Mouse (Mus musculus) c-Kit-positive CD71-positive TER-119-positive erythroid progenitor cells, embryonic 14.5 days (primary cell): Measurements from ENCODE around the gene Tfap2e.

ENCODE experiments used
- DNase-seq: peaks from one replicate; pipeline ENCODE4 v3.0.0-alpha.2; 2013; ENCODE audit warnings: low spot score

Tfap2e gene

GRCm38 (mm10) chr4:126736001-126736414 lies at the start of gene Tfap2e:
Gene Tfap2e, minus strand, starts transcription at chr4:126736240.
- DNase-seq, result no peak

DNA sequence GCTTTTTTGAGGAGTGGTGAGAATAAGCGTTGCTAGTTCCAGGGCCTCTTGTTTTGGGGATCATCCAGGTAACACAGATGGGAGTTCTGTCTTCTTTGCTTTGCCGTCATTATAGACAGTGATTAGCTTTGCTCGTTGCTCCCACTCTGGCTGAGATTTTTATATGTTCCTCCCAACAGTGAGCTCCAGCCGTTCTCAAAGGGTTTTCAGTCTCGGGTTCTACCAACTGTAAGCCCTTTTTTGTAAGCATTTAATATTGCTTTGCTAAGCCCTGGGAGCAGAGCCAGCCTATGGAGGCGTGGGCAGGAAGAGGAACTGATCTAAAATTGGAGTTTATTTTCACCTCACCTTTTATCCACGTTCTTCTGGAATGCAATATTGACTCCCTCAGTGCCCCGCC lies 47.0 kb upstream of the Tfap2e start:
- no peak for DNase-seq

DNA sequence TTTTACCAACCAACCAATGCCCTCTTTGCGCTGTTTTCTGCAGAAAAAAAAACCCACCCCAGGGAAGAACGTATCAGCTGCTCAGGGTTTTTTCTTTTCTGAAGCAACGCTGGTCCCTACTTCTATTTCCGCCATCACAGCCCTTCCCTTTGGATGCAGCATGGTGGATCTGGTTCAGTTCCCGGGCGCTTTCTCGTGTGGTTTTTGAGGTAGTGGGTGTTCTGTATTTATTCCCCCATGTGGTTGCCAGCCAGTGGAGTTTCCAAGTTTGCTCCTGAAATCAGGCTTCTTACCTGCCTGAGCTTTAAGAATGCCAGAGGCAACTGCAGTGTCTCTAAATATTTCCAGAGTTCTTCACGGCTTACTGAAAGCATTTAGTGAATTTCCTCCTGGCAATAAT lies 46.5 kb upstream of the Tfap2e start:
- no peak for DNase-seq

- DNase-seq, result no peak
Measured at GRCm38 (mm10) chr4:126781871-126782270, 45.8 kb upstream of the Tfap2e start.

DNA sequence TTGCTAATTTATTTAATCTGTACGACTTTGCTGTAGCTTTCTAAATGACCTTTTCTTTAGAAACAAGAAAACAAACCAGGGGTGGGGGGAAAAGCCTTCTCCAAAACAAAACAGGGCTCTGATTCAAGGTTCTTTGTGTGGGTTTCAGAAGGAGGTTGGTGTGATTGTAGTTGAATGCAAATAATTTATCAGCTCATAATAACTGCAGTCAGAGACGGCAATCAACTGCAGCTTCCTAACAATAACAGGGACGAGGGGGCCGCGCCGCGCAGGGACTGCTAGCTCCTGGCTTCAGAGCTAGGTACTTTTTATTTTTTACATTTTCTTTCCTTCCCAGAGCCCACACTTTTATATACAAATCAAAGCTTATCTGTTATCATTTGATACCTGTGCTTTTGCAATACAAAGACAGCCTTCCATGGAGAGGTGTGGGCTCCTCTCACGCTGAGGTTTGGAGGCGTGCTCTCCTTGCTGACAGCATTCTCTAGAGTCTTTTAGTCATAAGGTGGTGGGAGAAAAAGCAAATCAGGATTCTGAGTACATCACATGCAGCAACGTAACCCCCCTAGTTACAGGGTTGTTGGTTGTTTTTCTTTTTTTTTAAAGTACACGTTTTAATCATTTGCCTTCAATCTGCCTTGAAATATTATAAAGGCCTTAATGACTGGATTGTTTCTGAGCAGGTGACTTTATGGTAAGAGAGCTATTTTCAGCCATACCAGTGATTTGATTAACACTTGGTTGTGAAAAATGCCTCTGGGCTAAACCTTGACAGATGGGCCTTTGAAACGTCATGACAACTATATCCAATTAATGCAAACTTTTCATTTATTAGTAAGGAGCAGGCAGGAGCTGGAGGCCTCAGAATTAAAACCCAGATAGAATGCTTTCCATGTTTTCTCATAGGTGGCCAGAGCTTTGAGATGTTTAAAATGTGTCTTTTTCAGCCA lies 44.1 kb upstream of the Tfap2e start:
- DNase-seq, result no peak

- DNase-seq, result no peak
Measured at GRCm38 (mm10) chr4:126779148-126779581, 43.1 kb upstream of the Tfap2e start.

DNA sequence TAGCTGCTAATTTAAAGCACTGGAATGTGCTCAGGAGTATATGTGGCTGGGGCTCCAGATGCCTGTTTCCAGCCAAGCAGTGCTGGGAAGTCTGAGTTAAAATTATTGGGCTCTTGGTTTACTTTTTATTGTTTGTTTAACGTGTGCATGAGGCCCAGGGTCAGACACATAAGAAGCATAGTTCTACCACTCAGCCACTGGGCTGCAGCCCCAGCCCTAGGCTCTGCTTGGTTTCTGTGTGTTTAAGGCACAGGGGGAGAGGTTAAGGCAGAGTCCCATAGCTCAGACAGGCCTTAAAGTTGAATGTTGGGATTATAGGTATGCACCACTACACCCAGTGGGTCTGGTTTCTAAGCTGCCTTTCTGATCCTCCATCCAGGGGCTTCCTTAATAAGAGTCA lies 39.1 kb upstream of the Tfap2e start:
- DNase-seq, result no peak

GRCm38 (mm10) chr4:126773871-126774270 lies 37.8 kb upstream of the Tfap2e start:
- DNase-seq, result no peak

GRCm38 (mm10) chr4:126770831-126771230 lies 34.8 kb upstream of the Tfap2e start:
- DNase-seq, result no peak

DNA sequence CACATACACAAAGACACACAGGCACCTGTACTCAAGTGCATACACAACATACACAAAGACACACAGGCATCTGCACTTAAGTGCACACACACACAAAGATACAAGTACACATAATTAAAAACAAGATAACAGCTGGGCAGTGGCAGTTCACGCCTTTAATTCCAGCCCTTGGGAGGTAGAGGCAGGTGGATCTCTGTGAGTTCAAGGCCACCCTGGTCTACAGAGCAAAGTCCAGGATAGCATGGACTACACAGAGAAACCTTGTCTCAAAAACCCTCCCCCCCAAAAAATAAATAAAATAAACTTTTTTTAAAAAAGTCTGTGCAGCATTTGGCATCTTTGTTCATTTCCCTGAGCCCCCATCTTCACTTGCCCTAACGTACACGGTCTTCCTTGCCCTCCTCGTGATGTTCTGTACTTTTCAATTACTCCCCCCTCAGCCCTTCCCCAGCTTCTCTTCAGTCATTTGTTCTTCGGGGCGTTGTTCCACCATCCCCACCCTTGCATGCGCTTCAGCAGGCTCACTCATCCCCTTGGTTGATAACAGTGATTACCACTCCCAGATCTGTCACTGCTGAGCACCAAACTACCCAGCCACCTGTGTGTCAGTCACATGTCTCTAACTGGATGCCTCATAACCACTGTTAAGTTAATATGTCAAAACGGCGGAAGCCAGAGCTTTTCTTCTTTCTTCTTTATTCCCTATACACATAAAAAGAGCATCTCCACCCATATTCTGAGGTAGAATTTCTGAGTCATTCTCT lies 33.9 kb upstream of the Tfap2e start:
- no peak for DNase-seq

DNA sequence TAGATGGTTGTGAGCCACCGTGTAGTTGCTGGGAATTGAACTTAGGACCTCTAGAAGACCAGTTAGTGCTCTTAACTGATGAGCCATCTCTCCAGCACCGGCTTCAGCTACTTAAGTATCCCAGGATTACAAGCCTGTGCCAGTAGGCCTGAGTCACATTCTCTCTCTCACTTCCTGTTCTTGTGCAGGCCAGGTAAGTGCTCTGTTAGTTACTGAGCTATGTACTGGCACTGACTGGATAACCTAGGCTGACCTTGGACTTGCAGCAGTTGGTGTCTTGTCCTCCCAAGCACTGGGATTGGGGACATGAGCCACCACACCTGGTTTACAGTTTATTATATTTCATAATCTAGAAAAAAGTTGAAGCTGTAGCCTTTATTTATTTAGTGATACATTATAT lies 27.4 kb upstream of the Tfap2e start:
- DNase-seq, result no peak

GRCm38 (mm10) chr4:126762586-126763359 lies 26.7 kb upstream of the Tfap2e start:
- no peak for DNase-seq

- no peak for DNase-seq
Measured at GRCm38 (mm10) chr4:126759435-126759834, 23.4 kb upstream of the Tfap2e start.

GRCm38 (mm10) chr4:126758299-126758698 lies 22.3 kb upstream of the Tfap2e start:
- DNase-seq, result no peak

DNA sequence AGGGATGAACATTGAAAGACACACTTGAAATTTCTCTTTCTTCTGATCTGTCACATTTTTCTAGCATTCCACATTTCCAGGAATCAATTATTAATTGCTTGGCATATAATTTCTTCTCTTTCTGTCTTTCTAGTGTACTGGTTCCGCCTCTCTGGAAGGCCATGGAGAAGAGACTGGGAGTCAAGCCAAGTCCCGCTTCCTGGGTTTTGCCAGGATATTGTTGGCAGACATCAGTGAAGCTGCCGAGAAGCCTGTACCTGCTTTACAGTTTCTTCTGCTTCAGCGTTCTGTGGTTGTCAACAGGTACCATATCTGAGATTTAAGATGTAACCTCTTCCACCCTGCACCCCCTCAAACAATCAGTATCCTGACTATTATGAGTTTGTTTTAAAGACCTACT lies 20.7 kb upstream of the Tfap2e start:
- DNase-seq, result no peak

DNA sequence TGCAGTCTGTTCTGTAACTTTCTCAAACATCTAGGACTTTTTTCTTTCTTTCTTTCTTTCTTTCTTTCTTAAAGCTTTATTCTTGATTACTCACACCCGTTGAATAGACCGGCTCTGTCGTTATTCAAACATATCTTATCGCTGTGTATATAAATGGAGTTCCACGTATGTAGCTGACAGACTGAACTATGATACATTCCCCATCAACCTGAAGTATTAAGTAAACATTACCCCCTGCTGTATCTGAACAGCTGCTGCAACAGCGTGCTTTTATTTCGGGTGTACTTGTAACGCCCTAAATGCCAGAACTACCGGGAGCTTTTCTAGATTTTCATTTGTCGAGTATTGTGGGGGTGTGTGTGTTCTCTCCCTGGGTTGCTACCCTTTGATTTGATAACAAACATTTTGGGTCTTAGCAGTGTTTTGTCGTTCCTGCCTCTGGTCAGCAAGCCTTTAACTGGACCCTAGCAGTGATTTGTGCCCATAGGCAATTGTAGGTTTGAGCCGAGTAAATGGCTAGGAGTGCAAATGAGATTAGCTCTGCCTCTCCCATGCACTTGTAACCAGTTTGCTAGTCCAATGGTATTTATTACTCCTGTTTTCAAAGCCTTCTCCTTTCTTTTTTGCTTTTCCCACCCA lies 18.8 kb upstream of the Tfap2e start:
- no peak for DNase-seq

- no peak for DNase-seq
Measured at GRCm38 (mm10) chr4:126754231-126754611, 18.2 kb upstream of the Tfap2e start.

DNA sequence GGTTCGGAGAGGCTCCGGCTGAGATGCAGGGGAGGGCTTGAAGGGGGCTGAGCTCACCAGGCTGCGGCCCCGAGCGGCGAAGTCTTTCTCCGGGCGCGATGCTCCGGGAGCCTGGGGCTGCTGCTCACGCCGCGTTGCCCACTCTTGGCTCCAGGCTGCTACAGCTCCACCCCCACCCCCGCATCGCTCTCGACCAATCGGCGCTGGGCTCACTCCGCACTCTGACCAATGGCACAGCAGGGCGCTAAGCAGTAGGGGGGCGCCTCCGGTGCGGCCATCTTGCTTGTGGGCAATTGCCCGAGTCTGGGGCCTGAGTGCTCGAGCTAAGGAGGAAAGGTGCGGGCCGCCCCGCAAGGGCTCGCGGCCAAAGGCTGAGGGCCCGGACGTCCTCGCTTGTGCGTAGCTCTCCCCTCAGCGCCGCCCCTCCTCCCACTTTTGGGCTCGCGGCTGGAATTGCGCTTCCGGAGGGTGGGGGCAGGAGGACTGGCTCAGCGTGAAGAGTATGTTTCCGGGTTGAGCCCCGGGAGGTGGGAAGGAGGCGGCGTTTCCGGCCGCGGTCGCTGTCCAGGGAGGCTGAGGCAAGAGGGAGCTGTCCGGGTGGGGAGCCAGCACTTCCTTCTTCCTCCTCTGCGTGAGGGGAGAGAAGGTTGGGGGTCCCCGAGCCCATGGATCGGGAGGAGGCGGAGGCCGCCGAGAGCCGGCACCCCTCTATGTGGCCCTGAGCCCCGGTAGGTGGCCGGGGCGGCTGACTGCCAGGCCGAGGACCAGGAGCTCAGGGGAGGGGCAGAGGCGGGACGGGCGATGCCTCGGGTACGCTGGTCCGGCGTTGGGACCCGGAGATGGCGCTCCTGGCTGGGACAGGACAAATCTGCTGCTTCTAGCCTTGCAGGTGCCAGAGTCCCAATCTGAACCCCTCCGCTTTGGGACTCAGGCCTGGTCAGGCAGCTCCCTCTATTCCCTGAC lies 17.5 kb upstream of the Tfap2e start, which contains the start of the genes Ncdn and AU040320:
Gene Ncdn (minus strand): TSS at position 171 of the 963 bp plus-strand sequence.
Gene AU040320 (plus strand): TSS at position 277 of the 963 bp plus-strand sequence.
- DNase-seq, result peak; percentile 94

DNA sequence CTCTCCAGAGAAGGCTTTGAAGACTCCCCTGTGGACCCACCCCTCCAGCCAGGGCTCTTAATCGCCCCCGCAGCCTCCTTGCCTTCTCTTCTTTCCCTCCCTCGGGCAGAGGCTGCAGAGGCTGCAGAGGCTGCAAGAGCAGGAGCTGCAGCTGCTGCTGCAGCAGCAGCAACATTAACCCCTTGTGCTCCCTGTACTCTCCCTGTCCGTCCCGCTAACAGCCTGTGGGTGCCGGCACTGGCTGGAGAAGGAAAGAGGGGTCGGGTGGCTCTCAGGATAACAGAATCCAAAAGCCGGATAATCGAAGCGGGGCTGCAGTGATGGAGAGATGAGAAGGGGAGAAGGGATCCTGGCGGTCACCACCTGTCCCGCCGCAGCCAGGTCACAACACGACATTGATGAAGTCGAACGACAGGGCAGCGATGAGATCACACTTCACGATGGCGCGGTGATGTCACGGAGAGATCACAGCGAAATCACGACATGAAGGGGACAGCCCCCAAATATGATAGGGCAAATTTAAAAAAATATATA lies 16.6 kb upstream of the Tfap2e start:
- peak; percentile 26 for DNase-seq

DNA sequence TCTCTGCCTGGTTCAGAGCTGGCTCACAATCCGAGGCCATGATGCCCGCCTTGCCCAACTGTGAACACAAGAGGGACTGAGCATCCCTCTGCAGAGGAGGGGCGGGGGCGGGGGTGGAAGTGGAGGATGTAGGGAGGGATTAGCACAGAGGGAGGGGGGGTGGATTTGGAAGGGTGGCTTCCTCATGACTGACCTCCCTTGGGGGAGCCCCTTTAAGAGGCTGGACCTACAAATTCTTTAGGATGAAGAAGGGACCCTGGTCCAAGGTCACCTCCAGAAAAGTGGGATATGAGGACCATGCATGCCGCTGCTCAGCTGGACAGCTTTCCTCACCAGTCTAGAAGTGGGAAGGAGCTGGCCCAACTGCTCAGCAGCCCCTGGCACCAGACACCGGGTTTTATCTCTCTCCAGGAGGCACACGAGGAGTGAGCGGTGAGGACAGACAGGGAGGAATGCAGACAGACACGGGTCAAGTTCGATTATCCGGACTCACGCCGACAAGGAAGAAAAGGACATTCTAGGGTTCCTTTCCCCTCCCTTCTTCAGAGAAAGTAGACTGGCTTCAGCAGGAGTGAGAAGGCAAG lies 16.1 kb upstream of the Tfap2e start:
- DNase-seq, result no peak
